Mouse (Mus musculus) embryonic facial prominence, embryonic 15.5 days (tissue): Measurements from ENCODE around the gene Agbl4. TPM values are rescaled to one million over a fixed set of nuclear protein-coding genes. Genes with fewer than 3 reads are reported as not detected.
A peak's percentile ranks its signal among the peaks of the same experiment; 100 is the strongest.

Experiments used
- ATAC-seq: fragments of 200-750 bp; cut with Nextera tagmentation; 2 replicates; pipeline ENCODE4 v1.8.0; 2017; ENCODE audit warnings: low read depth, moderate TSS enrichment; ENCODE audit not compliant: insufficient number of reproducible peaks, low FRiP score, low TSS enrichment
- H3K27ac ChIP-seq: fragments of 300-500 bp; sonication (generic); replicated peaks from 2 replicates; pipeline ENCODE4 v1.5.1; 2015; ENCODE audit warnings: mild to moderate bottlenecking, inconsistent platforms
- H3K27me3 ChIP-seq: fragments of 300-500 bp; sonication (generic); 2 replicates; pipeline ENCODE4 v1.6.1; 2015; ENCODE audit warnings: inconsistent platforms
- H3K36me3 ChIP-seq: fragments of 300-500 bp; sonication (generic); 2 replicates; pipeline ENCODE4 v1.6.1; 2015; ENCODE audit warnings: mild to moderate bottlenecking, inconsistent platforms
- H3K4me1 ChIP-seq: fragments of 300-500 bp; sonication (generic); 2 replicates; pipeline ENCODE4 v1.6.1; 2015; ENCODE audit warnings: inconsistent platforms
- H3K4me2 ChIP-seq: fragments of 300-500 bp; sonication (generic); replicated peaks from 2 replicates; pipeline ENCODE4 v1.6.1; 2015; ENCODE audit warnings: mild to moderate bottlenecking, inconsistent platforms
- H3K4me3 ChIP-seq: fragments of 300-500 bp; sonication (generic); replicated peaks from 2 replicates; pipeline ENCODE4 v1.5.1; 2015; ENCODE audit warnings: mild to moderate bottlenecking, inconsistent platforms
- H3K9ac ChIP-seq: fragments of 300-500 bp; sonication (generic); 2 replicates; pipeline ENCODE4 v1.6.1; 2015; ENCODE audit warnings: inconsistent platforms
- H3K9me3 ChIP-seq: fragments of 300-500 bp; sonication (generic); replicated peaks from 2 replicates; pipeline ENCODE4 v1.6.1; 2016; ENCODE audit warnings: inconsistent platforms
- WGBS: fragments of 180-500 bp; shearing (Covaris S2); methylation state at CpG from one replicate; pipeline ENCODE4 v1.1.7; 2015; 5-methylcytosine and 5-hydroxymethylcytosine counted together
- polyA plus RNA-seq: library from polyadenylated mRNA; unstranded; fragments of >200 nt; fragmentation: Nextera tagmentation; extraction: Ambion mirVana; gene quantifications from 2 replicates; pipeline ENCODE4 v1.2.1, GENCODE M21; 2015

Agbl4 gene
- polyA plus RNA-seq, 1 experiment from 2014 or later = 2.0 TPM

DNA sequence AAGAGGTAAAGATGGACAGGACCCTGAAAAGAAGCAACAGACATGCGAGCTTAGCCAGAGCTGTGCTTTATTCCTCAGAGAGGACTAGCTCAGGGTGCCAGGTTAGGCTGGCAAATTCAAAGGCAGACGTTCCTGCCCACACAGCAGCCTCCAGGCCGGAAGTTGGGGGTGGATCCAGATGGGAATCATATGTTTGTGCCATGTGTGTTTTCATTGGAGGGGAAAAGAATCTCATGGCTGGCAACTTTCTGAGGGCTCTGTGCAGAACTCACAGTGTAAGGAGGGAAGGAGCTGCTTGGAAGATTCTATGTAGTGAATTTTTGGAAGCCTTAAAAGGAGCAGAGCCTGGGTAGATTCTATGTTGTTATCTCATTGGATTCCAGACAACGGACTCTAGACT, 519.1 kb downstream of the Agbl4 start:
- 42% methylated on average over 4 of the region's 4 CpGs for WGBS
- no peak overlapping the region for H3K4me2 ChIP-seq

DNA sequence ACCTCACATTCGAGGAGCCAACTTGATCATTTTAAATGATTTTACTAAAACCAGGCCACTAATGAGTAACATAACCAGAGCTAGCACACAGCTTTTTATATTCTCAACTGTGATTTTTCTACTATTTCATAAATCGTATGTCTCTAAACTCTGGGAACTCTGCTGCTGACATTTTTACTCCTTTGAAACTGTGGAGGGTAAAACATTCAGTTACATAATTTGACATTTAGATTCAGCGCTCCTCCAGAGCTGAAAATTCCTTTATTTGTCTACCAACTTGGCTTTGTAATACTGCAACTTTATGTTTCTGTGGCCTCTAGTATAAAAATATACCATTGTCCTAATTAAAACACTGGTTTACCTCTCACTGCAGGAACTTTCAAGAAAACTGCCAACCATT, 523.6 kb downstream of the Agbl4 start:
- Histone ChIP-seq H3K4me3 (no peak overlapping the region), H3K27me3 (no peaks in the 10 kb centered on the region), H3K9ac (no peak overlapping the region), H3K27ac (no peak overlapping the region), H3K4me1 (0 out of 2 replicates have a peak, but pooled peaks cover 4% of the 10 kb centered on the region), H3K9me3 (no peaks in the 10 kb centered on the region), H3K36me3 (no peaks in the 10 kb centered on the region), H3K4me2 (no peak overlapping the region)
- no peak for ATAC-seq
- WGBS = 73% methylated on average over 3 of the region's 3 CpGs

More for the DNA sequence above, 519.1 kb downstream of the Agbl4 start:
- Histone ChIP-seq H3K27ac (peak overlapping the region; percentile 31; the same call in 1 of the 2 replicates), H3K9ac (no peak overlapping the region), H3K27me3 (no peaks in the 10 kb centered on the region), H3K4me1 (0 out of 2 replicates have a peak, but pooled peaks cover 4% of the 10 kb centered on the region), H3K9me3 (no peaks in the 10 kb centered on the region), H3K36me3 (no peaks in the 10 kb centered on the region), H3K4me3 (no peak overlapping the region)
- ATAC-seq = no peak

DNA sequence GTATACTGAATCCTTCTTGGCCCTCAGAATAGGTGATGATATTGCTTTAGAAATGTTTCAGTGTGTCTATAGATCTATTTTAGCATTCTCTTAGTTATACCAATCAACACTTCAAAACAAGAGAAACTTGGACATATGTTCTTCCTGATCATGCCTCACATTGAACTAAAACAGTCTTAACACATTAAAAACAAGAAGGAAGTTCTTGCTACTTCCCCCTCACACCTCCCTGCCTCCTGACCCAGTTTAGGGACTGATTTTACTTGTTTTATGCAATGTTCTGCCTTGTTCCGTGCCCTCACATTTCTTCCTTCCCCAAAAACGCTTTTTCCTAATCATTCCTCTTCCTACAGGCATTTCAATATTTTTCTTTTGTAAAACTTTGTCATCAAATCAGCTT, 604.2 kb downstream of the Agbl4 start:
- H3K36me3 ChIP-seq = no peaks in the 10 kb centered on the region
- no peaks in the 10 kb centered on the region for H3K9me3 ChIP-seq
- no peak for ATAC-seq
- no peak overlapping the region for H3K4me2 ChIP-seq
- WGBS = 63% methylated on average over 2 of the region's 2 CpGs
- no peak overlapping the region for H3K9ac ChIP-seq
- H3K4me1 ChIP-seq = no peaks in the 10 kb centered on the region
- no peak overlapping the region for H3K27ac ChIP-seq
- no peaks in the 10 kb centered on the region for H3K27me3 ChIP-seq
- H3K4me3 ChIP-seq = no peak overlapping the region

DNA sequence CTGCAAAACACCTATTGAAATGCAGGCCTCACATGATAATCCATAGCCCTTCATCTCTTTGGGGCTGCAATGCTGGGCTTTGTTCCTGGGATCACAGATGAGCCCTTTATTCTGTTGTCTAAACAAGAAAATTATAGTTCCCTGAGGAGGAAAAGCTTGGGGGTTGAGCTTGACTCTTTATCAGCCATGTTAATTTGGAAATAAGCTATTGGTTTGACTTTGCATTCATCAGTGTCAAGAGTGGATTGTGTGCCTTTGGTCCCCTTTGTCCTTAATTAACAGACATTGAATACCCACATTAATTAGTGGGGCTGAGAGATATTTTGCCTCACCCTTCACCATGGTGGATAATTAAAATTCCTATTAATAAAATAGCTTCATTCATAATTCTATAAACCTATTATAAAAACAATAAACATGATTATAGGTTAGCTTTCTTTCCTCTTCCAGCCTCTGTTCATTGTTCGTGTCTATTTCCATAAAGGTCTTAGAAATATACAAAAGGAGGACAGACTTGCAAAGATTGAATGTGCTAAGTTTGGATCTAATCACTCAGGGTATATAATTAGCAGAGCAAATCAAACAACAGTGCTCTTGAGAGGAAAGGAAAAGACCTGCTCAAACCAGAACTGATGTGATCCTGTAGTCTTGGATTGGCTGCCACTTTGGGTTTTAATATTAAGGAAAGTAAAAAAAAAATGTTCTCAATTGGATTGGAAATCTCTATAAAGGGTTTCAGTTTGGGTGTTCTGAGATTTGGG, 607.4 kb downstream of the Agbl4 start:
- no peaks in the 10 kb centered on the region for H3K27me3 ChIP-seq
- WGBS = 75% methylated on average over 1 of the region's 1 CpGs
- H3K9ac ChIP-seq = no peak overlapping the region
- ATAC-seq = no peak
- no peaks in the 10 kb centered on the region for H3K36me3 ChIP-seq
- H3K9me3 ChIP-seq = no peaks in the 10 kb centered on the region
- no peak overlapping the region for H3K4me3 ChIP-seq
- H3K4me2 ChIP-seq = no peak overlapping the region
- no peak overlapping the region for H3K27ac ChIP-seq
- H3K4me1 ChIP-seq = no peaks in the 10 kb centered on the region

DNA sequence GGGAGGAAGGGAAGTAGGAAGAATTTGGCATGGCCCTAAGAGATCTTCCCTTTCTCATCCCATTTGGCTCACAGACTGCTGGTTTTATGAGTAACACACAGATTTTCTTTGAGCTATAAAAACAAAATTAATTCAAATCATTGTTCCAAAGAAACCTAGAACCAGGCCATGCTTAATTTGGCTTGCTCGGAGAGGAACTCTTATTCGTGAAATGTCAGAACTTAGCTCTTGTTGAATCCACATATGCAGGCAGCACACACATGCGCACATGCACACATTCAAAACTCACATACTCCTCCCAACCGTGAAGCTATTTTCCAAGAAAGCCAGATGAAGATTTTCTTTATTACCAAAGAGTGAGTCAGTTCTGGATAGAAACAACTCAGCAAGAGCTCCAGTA, 621.9 kb downstream of the Agbl4 start:
- Histone ChIP-seq H3K27ac (no peak overlapping the region), H3K4me1 (no peaks in the 10 kb centered on the region), H3K4me2 (no peak overlapping the region), H3K27me3 (no peaks in the 10 kb centered on the region), H3K36me3 (no peaks in the 10 kb centered on the region), H3K4me3 (no peak overlapping the region), H3K9ac (no peak overlapping the region), H3K9me3 (no peaks in the 10 kb centered on the region)
- no peak for ATAC-seq
- WGBS = 81% methylated on average over 4 of the region's 4 CpGs

DNA sequence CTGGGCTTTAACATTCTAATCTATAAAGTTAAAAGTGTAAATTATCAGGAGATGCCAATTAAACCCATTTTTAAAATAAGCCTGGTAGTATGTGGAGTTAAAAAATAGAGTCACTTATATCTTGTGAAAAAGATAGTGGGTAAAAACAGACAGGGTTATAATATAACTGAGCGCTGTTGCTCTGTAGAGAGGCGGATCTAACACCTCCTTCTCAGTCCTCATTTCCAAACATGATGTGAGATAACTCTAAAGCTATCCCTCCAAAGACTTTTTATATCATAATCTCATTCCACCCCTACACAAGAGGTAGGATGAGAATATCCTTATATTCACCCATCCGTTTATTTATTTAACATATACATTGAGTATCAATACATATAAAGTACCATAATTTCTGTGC, 669.9 kb downstream of the Agbl4 start:
- Histone ChIP-seq H3K27me3 (no peaks in the 10 kb centered on the region), H3K9me3 (no peaks in the 10 kb centered on the region), H3K27ac (no peak overlapping the region), H3K36me3 (no peaks in the 10 kb centered on the region), H3K4me1 (no peaks in the 10 kb centered on the region), H3K9ac (no peak overlapping the region), H3K4me2 (no peak overlapping the region), H3K4me3 (no peak overlapping the region)
- no peak for ATAC-seq
- WGBS = 93% methylated on average over 3 of the region's 3 CpGs

DNA sequence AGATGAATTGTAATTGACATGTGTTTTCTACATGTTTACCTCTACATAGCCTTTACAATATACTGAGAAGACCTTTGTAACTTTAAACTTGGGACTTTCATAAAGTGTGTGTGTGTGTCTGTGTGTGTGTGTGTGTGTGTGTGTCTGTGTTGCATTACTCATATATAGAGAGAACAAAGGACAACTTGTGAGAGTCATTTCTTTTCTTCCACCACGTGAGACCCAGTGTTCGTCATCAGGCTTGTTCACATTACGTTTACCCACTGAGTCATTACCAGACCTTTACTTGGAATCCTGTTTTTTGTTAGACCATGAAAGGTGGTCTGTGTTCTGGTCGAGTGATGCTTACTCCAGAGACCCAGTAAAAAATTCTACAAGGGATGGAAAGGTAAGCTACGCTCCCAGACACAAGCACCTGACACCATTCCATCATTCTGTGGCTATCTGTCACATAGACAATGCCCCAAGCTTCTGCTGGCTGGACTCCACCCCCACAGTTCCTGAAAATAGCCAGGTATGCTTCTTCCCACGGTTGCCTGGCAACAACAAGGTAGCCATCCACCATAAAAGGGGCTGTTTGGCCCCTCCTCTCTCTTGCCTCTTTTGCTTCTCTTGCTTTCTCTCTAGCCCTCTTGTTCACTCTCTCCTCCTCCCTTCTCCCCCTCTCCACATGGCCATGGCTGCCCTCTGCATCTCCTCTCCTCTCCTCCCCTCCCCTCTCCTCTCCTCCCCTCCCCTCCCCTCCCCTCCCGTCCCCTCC, 676.5 kb downstream of the Agbl4 start:
- Histone ChIP-seq H3K36me3 (no peaks in the 10 kb centered on the region), H3K9me3 (no peaks in the 10 kb centered on the region), H3K27ac (no peak overlapping the region), H3K4me3 (no peak overlapping the region), H3K4me2 (no peak overlapping the region), H3K27me3 (no peaks in the 10 kb centered on the region), H3K4me1 (no peaks in the 10 kb centered on the region), H3K9ac (no peak overlapping the region)
- no peak for ATAC-seq
- 39% methylated on average over 6 of the region's 7 CpGs for WGBS

DNA sequence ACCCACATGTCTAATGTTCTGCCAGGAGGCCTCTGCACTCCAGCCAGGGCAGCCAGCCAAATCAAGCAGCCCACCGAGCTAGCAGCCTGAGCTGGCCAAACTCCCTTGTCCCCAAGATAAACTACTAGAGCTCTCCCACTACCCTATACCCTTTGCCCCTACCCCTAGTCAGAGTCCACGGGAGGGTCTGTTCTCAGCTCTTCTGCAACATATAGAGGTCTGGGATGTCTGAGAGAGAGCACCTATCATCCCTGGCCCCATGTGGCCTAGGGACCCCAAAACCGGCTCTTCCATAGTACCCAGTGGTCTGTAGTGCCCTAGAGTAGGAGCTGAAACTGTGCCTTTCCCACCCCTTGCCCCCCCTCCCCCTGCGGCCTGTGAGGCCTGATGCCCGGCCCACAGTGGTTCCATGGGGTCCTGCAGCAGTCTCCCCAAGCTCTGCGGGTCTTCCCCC, 677.3 kb downstream of the Agbl4 start:
- Histone ChIP-seq H3K9ac (no peak overlapping the region), H3K9me3 (no peaks in the 10 kb centered on the region), H3K4me3 (no peak overlapping the region), H3K27ac (no peak overlapping the region), H3K4me1 (no peaks in the 10 kb centered on the region), H3K36me3 (no peaks in the 10 kb centered on the region), H3K4me2 (no peak overlapping the region), H3K27me3 (no peaks in the 10 kb centered on the region)
- WGBS = 72% methylated on average over 6 of the region's 6 CpGs
- no peak for ATAC-seq

DNA sequence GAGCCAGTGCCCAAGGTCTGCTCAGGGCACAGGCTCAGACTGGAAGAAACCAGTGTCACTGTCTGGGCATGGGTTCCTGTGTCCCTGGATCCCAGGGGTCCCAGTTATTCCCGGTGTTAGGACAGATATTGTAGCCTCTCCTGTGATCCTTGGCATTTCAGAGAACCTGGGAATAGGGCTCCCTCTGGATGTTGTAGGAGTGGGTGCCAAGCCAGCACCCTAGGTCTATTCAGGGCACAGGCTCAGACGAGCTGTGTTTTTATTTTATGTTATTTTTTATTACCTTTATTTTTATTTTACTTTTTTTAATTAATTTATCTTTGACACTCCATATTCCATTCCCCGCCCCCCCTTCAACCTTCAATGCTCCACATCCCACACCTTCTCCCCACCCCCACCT, 680.3 kb downstream of the Agbl4 start:
- Histone ChIP-seq H3K9ac (no peak overlapping the region), H3K27me3 (no peaks in the 10 kb centered on the region), H3K27ac (no peak overlapping the region), H3K4me1 (no peaks in the 10 kb centered on the region), H3K9me3 (no peaks in the 10 kb centered on the region), H3K4me2 (no peak overlapping the region), H3K4me3 (no peak overlapping the region), H3K36me3 (no peaks in the 10 kb centered on the region)
- WGBS = 77% methylated on average over 3 of the region's 3 CpGs
- peak; percentile 43; the same call in 1 of the 2 replicates for ATAC-seq

DNA sequence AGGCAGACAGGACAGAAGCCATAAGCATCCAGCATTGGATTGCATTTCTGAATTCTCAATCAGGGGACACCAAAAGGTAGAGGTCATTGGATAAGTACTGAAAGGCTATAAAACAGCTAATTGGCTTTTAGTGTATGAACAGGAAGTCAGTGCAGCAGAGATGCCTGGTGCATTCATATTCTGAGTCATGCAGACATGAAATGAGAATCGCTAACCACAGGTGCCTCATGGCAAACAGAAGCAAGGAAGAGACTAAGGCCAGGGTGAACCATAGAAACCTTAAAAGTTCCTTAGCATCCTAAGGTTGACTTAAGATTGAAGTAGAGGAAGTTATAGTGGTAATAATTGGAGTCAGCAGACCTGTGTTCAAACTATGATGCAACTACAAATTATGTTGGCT, 687.9 kb downstream of the Agbl4 start:
- Histone ChIP-seq H3K4me3 (no peak overlapping the region), H3K4me2 (no peak overlapping the region), H3K9me3 (no peaks in the 10 kb centered on the region), H3K36me3 (no peaks in the 10 kb centered on the region), H3K27me3 (no peaks in the 10 kb centered on the region), H3K27ac (no peak overlapping the region), H3K9ac (no peak overlapping the region), H3K4me1 (no peaks in the 10 kb centered on the region)
- 88% methylated on average over 1 of the region's 1 CpGs for WGBS
- ATAC-seq = no peak

DNA sequence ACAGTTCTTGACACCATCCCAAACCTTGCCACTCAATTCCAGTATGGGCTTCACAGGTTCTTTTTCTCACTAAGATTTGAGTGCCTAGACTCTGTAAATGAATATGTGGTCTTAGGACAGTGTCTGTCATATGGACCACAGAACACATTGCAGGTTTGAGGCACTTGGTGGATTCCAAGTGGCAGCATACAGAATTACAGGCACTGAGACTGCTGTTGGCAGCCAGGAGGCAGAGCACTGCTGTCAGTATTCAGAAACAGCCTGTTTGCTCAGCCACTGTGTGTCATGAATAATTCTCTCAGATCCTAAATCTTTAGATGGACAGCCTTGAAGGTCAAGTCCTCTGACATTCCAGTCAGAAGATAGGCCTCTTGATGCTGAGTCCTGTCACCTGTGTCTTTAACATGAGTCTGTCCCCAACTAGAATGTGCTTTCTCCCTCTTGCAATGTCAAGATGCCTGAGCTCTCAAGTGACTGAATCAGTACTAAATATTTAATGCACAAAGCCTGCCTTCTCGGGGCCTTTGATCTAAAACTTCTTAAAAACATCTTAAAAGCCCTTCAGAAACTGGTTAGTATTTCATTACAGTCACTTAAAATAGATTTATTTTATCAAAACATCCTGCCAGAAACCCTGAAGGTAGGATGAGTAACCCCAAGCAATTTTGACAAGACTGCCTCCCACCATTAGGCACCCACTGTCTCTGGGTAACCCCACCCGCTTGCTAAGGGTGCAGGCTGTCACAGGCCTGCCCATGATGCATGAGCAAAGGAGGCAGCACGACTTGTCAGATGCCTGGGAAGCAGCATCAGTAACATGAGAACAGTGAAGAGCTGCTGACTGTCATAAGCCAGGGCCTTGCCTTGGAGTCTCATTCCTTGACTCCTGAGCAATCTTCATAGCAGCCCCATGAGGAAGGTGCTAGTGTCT, 739.0 kb downstream of the Agbl4 start:
- Histone ChIP-seq H3K4me1 (no peaks in the 10 kb centered on the region), H3K9ac (no peak overlapping the region), H3K4me3 (no peak overlapping the region), H3K36me3 (no peaks in the 10 kb centered on the region), H3K4me2 (no peak overlapping the region), H3K9me3 (no peaks in the 10 kb centered on the region), H3K27ac (no peak overlapping the region), H3K27me3 (no peaks in the 10 kb centered on the region)
- WGBS = 36% methylated on average over 3 of the region's 3 CpGs
- no peak for ATAC-seq
